Mouse (Mus musculus): Measurements from ENCODE around the gene C1qb. TPM values are rescaled to one million over a fixed set of nuclear protein-coding genes. Genes with fewer than 3 reads are reported as not detected.

Gene C1qb
- polyA plus RNA-seq, 1 experiment from 2014 or later: 71.1 TPM

DNA sequence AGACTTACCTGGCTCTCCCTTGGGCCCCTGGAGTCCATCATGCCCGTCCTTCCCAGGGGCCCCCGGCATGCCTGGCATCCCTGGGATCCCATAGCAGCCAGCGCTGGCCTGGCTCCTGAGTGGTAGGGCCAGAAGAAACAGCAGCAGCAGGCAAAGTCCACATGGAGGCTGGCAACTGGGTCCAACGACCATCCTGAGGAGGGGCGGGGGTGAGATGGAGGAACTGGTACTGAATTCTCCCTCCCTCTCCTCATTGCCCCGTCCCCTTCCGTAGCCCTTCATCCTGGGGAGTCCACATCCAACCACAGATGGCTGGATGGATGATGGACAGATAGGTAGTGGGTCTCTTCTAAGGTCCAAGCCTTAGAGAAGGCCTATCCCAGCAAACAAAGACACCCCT is 6.4 kb upstream of the C1qb start:
- Histone ChIP-seq H3K4me3 (ENCODE audit: low read depth, low read length) (no peak overlapping the region), H3K27ac (ENCODE audit: low read length) (no peak overlapping the region), H3K36me3 (ENCODE audit: control insufficient read depth, insufficient read depth, low read length) (no peaks in the 10 kb centered on the region), H3K4me1 (ENCODE audit: control insufficient read depth, insufficient read depth, low read length) (peaks cover 7% of the 10 kb centered on the region; the same call in 1 of the 2 replicates), H3K27me3 (ENCODE audit: control insufficient read depth, insufficient read depth, low read length) (no peaks in the 10 kb centered on the region), H3K4me2 (replicated peaks; ENCODE audit: low read depth, low read length) (no peak overlapping the region), H3K9me3 (ENCODE audit: control insufficient read depth, low read depth, low read length) (no peaks in the 10 kb centered on the region), H3K9ac (replicated peaks; ENCODE audit: low read depth, low read length) (no peak overlapping the region)
- ATAC-seq (ENCODE audit: insufficient number of reproducible peaks, insufficient read depth, low FRiP score, low read depth): no peak
- WGBS: 48% methylated on average over 7 of the region's 7 CpGs

DNA sequence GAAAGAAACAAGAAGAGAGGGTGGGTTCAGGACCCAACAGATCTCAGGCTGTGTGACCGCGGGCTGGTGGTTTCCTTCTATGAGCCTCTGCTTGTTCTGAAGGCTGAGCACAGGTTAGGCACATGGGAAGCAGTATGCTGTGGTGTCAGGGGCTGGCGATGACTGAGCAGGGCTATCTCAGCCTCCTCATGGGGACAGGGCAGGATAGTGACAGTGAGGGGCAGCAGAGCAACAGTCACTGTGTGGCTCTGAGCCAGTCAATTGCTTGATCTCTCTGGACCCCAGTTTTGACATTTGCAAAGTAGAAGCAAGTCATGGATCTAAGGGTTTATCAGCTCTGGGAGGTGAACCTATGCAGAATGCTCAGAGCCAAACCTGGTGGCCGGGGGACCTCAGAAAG is 5.1 kb upstream of the C1qb start:
- Histone ChIP-seq H3K9ac (replicated peaks; ENCODE audit: low read depth, low read length) (no peak overlapping the region), H3K36me3 (ENCODE audit: control insufficient read depth, insufficient read depth, low read length) (no peaks in the 10 kb centered on the region), H3K4me1 (ENCODE audit: control insufficient read depth, insufficient read depth, low read length) (peaks cover 4% of the 10 kb centered on the region; the same call in 1 of the 2 replicates), H3K27ac (ENCODE audit: low read length) (no peak overlapping the region), H3K27me3 (ENCODE audit: control insufficient read depth, insufficient read depth, low read length) (no peaks in the 10 kb centered on the region), H3K4me3 (ENCODE audit: low read depth, low read length) (no peak overlapping the region), H3K9me3 (ENCODE audit: control insufficient read depth, low read depth, low read length) (no peaks in the 10 kb centered on the region), H3K4me2 (replicated peaks; ENCODE audit: low read depth, low read length) (no peak overlapping the region)
- ATAC-seq (ENCODE audit: insufficient number of reproducible peaks, insufficient read depth, low FRiP score, low read depth): no peak
- WGBS: 81% methylated on average over 4 of the region's 4 CpGs

DNA sequence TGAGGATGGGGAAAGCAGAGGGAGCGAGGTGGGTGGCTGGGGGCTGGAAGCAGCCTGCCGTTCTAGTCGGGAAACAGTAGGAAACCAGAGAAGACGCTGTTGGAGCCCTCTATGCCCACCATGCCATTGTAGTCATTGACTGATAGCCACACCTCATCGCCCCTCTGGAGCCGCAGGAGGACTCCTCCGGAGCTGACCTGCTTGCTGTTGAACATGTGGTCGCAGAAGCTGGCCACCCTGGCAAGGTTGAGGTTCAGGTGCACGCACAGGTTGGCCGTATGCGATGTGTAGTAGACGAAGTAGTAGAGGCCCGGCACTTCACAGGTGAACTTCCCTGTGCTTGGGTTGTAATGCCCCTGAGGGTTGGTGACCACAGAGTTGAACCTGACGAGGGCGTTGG is 4.0 kb upstream of the C1qb start:
- H3K4me3 ChIP-seq (ENCODE audit: low read depth, low read length): no peak overlapping the region
- H3K9ac ChIP-seq (replicated peaks; ENCODE audit: low read depth, low read length): no peak overlapping the region
- no peaks in the 10 kb centered on the region for H3K36me3 ChIP-seq (ENCODE audit: control insufficient read depth, insufficient read depth, low read length)
- no peak overlapping the region for H3K4me2 ChIP-seq (replicated peaks; ENCODE audit: low read depth, low read length)
- ATAC-seq (ENCODE audit: insufficient number of reproducible peaks, insufficient read depth, low FRiP score, low read depth): no peak
- H3K27me3 ChIP-seq (ENCODE audit: control insufficient read depth, insufficient read depth, low read length): no peaks in the 10 kb centered on the region
- no peaks in the 10 kb centered on the region for H3K9me3 ChIP-seq (ENCODE audit: control insufficient read depth, low read depth, low read length)
- H3K4me1 ChIP-seq (ENCODE audit: control insufficient read depth, insufficient read depth, low read length): no peaks in the 10 kb centered on the region
- H3K27ac ChIP-seq (ENCODE audit: low read length): no peak overlapping the region
- whole genome bisulfite sequencing: 85% methylated on average over 15 of the region's 15 CpGs

DNA sequence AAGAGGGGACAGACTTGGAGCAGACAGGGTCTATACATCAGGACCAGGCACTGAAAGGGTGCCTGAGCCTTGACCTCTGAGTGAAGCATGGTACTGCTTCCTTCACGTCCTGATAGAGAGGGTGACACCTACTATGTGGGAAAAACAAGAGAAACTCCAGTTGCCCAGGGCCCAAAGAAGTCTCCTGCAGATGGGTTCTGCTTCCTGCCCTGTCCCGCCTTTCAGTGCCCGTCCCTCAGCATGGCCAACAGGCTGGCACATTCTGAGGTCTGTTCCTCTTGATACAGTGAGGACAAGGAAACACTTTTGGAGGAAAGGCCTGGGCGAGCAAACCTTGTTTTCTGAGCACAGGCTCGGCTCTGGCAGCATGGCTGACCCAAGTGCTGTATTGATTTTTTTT is 1.7 kb upstream of the C1qb start:
- no peak overlapping the region for H3K4me3 ChIP-seq (ENCODE audit: low read depth, low read length)
- no peak overlapping the region for H3K9ac ChIP-seq (replicated peaks; ENCODE audit: low read depth, low read length)
- H3K27ac ChIP-seq (ENCODE audit: low read length): no peak overlapping the region
- no peaks in the 10 kb centered on the region for H3K9me3 ChIP-seq (ENCODE audit: control insufficient read depth, low read depth, low read length)
- no peaks in the 10 kb centered on the region for H3K36me3 ChIP-seq (ENCODE audit: control insufficient read depth, insufficient read depth, low read length)
- H3K4me2 ChIP-seq (replicated peaks; ENCODE audit: low read depth, low read length): no peak overlapping the region
- 54% methylated on average over 5 of the region's 5 CpGs for WGBS
- no peak for ATAC-seq (ENCODE audit: insufficient number of reproducible peaks, insufficient read depth, low FRiP score, low read depth)
- no peaks in the 10 kb centered on the region for H3K27me3 ChIP-seq (ENCODE audit: control insufficient read depth, insufficient read depth, low read length)
- H3K4me1 ChIP-seq (ENCODE audit: control insufficient read depth, insufficient read depth, low read length): no peaks in the 10 kb centered on the region

DNA sequence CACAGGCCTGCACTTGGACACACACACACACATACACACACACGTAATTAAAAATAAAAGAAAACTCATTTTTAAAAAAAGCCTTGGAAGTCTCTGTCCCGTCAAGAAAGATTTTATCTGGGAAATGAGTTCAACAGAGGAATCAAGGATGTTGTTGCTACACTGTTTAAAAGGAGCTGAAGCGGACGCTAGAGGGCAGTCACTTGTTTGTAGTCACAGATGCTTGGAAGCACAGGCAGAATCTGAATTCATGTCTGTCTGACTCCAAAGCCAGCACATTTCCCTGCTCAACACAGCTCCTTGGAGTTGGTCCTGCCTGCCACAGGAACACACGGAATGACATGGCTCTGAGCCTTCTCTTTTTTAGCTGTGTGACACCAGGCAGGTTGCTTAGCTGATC is 7.4 kb downstream of the C1qb start:
- WGBS: 24% methylated on average over 5 of the region's 5 CpGs
- Histone ChIP-seq H3K4me2 (replicated peaks; ENCODE audit: low read depth, low read length) (no peak overlapping the region), H3K36me3 (ENCODE audit: control insufficient read depth, insufficient read depth, low read length) (no peaks in the 10 kb centered on the region), H3K9ac (replicated peaks; ENCODE audit: low read depth, low read length) (no peak overlapping the region), H3K27me3 (ENCODE audit: control insufficient read depth, insufficient read depth, low read length) (no peaks in the 10 kb centered on the region), H3K4me1 (ENCODE audit: control insufficient read depth, insufficient read depth, low read length) (no peaks in the 10 kb centered on the region), H3K9me3 (ENCODE audit: control insufficient read depth, low read depth, low read length) (no peaks in the 10 kb centered on the region), H3K4me3 (ENCODE audit: low read depth, low read length) (no peak overlapping the region), H3K27ac (ENCODE audit: low read length) (no peak overlapping the region)
- ATAC-seq (ENCODE audit: insufficient number of reproducible peaks, insufficient read depth, low FRiP score, low read depth): no peak

DNA sequence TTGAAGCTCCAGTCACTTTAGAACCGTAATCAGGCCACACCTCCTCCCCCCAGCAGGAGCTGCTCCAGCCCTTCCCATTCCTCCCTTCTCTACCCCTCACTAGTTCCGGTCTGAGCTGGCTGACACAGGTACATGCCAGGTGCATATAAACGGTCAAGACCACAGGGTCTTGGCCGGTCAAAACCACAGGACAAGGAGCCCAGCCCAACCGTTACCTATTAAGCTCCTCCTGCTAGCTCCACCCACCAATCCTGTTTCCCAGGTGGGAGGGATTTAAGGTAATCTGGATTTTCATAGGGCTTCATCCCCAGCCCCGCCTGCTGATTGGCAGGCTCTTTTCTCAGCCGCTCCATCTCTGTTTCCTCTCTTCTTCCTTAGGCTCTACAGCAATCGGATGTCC is 7.8 kb downstream of the C1qb start:
- no peaks in the 10 kb centered on the region for H3K9me3 ChIP-seq (ENCODE audit: control insufficient read depth, low read depth, low read length)
- no peak overlapping the region for H3K4me3 ChIP-seq (ENCODE audit: low read depth, low read length)
- H3K36me3 ChIP-seq (ENCODE audit: control insufficient read depth, insufficient read depth, low read length): no peaks in the 10 kb centered on the region
- 50% methylated on average over 8 of the region's 8 CpGs for WGBS
- H3K9ac ChIP-seq (replicated peaks; ENCODE audit: low read depth, low read length): no peak overlapping the region
- H3K27ac ChIP-seq (ENCODE audit: low read length): no peak overlapping the region
- no peak for ATAC-seq (ENCODE audit: insufficient number of reproducible peaks, insufficient read depth, low FRiP score, low read depth)
- no peak overlapping the region for H3K4me2 ChIP-seq (replicated peaks; ENCODE audit: low read depth, low read length)
- no peaks in the 10 kb centered on the region for H3K4me1 ChIP-seq (ENCODE audit: control insufficient read depth, insufficient read depth, low read length)
- H3K27me3 ChIP-seq (ENCODE audit: control insufficient read depth, insufficient read depth, low read length): no peaks in the 10 kb centered on the region

DNA sequence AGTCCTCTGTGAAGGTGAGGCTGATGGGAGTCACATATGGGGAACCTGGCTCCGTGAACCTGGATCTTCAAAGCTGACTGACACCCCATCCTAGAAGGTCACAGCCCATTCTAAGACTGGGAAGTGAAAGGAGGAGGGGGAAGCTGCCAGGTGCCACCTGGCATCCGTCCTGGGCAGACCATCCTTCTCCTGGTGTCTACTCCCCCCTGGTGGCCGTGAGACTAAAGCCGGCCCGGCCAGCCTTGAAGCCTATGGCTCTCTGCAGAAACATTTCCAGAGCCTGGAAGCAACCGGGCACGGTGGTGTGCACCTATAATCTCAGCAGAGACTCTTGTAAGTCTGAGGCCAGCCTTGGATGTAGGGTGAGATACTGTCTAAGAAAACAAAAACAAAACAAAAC is 9.0 kb downstream of the C1qb start:
- ATAC-seq (ENCODE audit: insufficient number of reproducible peaks, insufficient read depth, low FRiP score, low read depth): no peak
- no peaks in the 10 kb centered on the region for H3K27me3 ChIP-seq (ENCODE audit: control insufficient read depth, insufficient read depth, low read length)
- H3K27ac ChIP-seq (ENCODE audit: low read length): no peak overlapping the region
- H3K4me1 ChIP-seq (ENCODE audit: control insufficient read depth, insufficient read depth, low read length): no peaks in the 10 kb centered on the region
- no peaks in the 10 kb centered on the region for H3K36me3 ChIP-seq (ENCODE audit: control insufficient read depth, insufficient read depth, low read length)
- H3K9ac ChIP-seq (replicated peaks; ENCODE audit: low read depth, low read length): no peak overlapping the region
- no peaks in the 10 kb centered on the region for H3K9me3 ChIP-seq (ENCODE audit: control insufficient read depth, low read depth, low read length)
- H3K4me3 ChIP-seq (ENCODE audit: low read depth, low read length): no peak overlapping the region
- 18% methylated on average over 7 of the region's 7 CpGs for WGBS
- no peak overlapping the region for H3K4me2 ChIP-seq (replicated peaks; ENCODE audit: low read depth, low read length)

DNA sequence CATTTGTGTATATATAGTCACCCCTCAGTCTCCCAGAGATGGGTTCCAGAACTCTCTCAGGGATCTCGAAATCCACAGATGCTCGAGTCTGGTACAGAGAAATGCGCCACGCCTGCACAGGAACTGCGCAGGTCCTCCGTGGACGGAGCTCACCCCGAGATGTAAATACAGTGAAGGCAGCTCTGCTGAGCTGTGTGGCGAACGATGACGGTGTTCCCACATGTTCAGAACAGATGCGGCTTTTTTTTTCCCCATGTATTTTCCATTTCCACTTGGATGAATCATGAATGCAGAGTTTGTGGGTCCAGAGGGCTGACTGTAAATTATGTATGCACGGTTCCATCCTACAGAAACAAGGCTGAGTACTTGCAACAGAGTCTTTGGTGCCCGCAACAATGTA is 11.0 kb downstream of the C1qb start:
- no peak overlapping the region for H3K4me2 ChIP-seq (replicated peaks; ENCODE audit: low read depth, low read length)
- no peaks in the 10 kb centered on the region for H3K36me3 ChIP-seq (ENCODE audit: control insufficient read depth, insufficient read depth, low read length)
- no peak for ATAC-seq (ENCODE audit: insufficient number of reproducible peaks, insufficient read depth, low FRiP score, low read depth)
- no peaks in the 10 kb centered on the region for H3K4me1 ChIP-seq (ENCODE audit: control insufficient read depth, insufficient read depth, low read length)
- WGBS: 86% methylated on average over 14 of the region's 14 CpGs
- H3K27ac ChIP-seq (ENCODE audit: low read length): no peak overlapping the region
- H3K9ac ChIP-seq (replicated peaks; ENCODE audit: low read depth, low read length): no peak overlapping the region
- H3K27me3 ChIP-seq (ENCODE audit: control insufficient read depth, insufficient read depth, low read length): no peaks in the 10 kb centered on the region
- no peaks in the 10 kb centered on the region for H3K9me3 ChIP-seq (ENCODE audit: control insufficient read depth, low read depth, low read length)
- H3K4me3 ChIP-seq (ENCODE audit: low read depth, low read length): no peak overlapping the region

DNA sequence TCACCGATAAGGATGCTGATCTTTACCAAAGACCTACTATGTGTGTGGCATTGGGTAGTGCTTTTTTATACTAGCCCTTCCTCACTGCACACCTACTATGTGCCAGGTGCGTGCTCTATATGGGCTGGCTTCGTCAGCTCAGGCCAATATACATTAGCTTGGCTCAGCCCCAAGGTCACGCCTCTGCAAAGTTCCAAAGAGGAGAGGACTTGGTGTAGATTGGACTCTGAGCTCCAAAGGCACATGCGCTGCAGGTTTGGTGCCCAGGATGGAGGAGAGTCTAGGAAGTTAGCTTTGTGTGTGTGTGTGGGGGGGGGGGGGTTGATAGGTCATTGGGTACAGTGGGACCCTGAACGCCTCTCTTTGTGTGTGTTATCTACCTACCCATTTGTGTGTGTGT is 17.6 kb downstream of the C1qb start:
- H3K9me3 ChIP-seq (ENCODE audit: control insufficient read depth, low read depth, low read length): no peaks in the 10 kb centered on the region
- no peak overlapping the region for H3K4me2 ChIP-seq (replicated peaks; ENCODE audit: low read depth, low read length)
- H3K4me3 ChIP-seq (ENCODE audit: low read depth, low read length): no peak overlapping the region
- no peaks in the 10 kb centered on the region for H3K36me3 ChIP-seq (ENCODE audit: control insufficient read depth, insufficient read depth, low read length)
- peaks cover 12% of the 10 kb centered on the region for H3K4me1 ChIP-seq (ENCODE audit: control insufficient read depth, insufficient read depth, low read length)
- no peaks in the 10 kb centered on the region for H3K27me3 ChIP-seq (ENCODE audit: control insufficient read depth, insufficient read depth, low read length)
- no peak for ATAC-seq (ENCODE audit: insufficient number of reproducible peaks, insufficient read depth, low FRiP score, low read depth)
- H3K9ac ChIP-seq (replicated peaks; ENCODE audit: low read depth, low read length): no peak overlapping the region
- 48% methylated on average over 6 of the region's 6 CpGs for WGBS
- H3K27ac ChIP-seq (ENCODE audit: low read length): no peak overlapping the region

All from stomach, embryonic 14.5 days (tissue).